Mouse (Mus musculus) forebrain, embryonic 15.5 days (tissue): ENCODE data around the gene Wdr72. TPM values are rescaled to one million over a fixed set of nuclear protein-coding genes. Genes with fewer than 3 reads are reported as not detected.

Experiments used
- ATAC-seq: fragments of 200-750 bp; cut with Nextera tagmentation; replicated peaks from 2 replicates; pipeline ENCODE4 v1.8.0; 2017; ENCODE audit warnings: mild to moderate bottlenecking, moderate TSS enrichment, moderate library complexity
- H3K27ac ChIP-seq: fragments of 300-500 bp; sonication (generic); replicated peaks from 2 replicates; pipeline ENCODE4 v1.5.1; 2015; ENCODE audit warnings: mild to moderate bottlenecking, inconsistent platforms
- H3K27me3 ChIP-seq: fragments of 300-500 bp; sonication (generic); 2 replicates; pipeline ENCODE4 v1.6.1; 2015; ENCODE audit warnings: inconsistent platforms
- H3K36me3 ChIP-seq: fragments of 300-500 bp; sonication (generic); 2 replicates; pipeline ENCODE4 v1.6.1; 2015; ENCODE audit warnings: mild to moderate bottlenecking, inconsistent platforms
- H3K4me1 ChIP-seq: fragments of 300-500 bp; sonication (generic); 2 replicates; pipeline ENCODE4 v1.6.1; 2015; ENCODE audit warnings: inconsistent platforms
- H3K4me2 ChIP-seq: fragments of 300-500 bp; sonication (generic); replicated peaks from 2 replicates; pipeline ENCODE4 v1.6.1; 2015; ENCODE audit warnings: mild to moderate bottlenecking, inconsistent platforms
- H3K4me3 ChIP-seq: fragments of 300-500 bp; sonication (generic); 2 replicates; pipeline ENCODE4 v1.5.1; 2015; ENCODE audit warnings: mild to moderate bottlenecking, inconsistent platforms
- H3K9ac ChIP-seq: fragments of 300-500 bp; sonication (generic); replicated peaks from 2 replicates; pipeline ENCODE4 v1.6.1; 2015; ENCODE audit warnings: mild to moderate bottlenecking, inconsistent platforms
- H3K9me3 ChIP-seq: fragments of 300-500 bp; sonication (generic); 2 replicates; pipeline ENCODE4 v1.6.1; 2016; ENCODE audit warnings: inconsistent platforms
- WGBS: fragments of 180-500 bp; shearing (Covaris S2); methylation state at CpG from one replicate; pipeline ENCODE4 v1.1.7; 2015; ENCODE audit warnings: mixed read lengths; 5-methylcytosine and 5-hydroxymethylcytosine counted together
- polyA plus RNA-seq: library from polyadenylated mRNA; unstranded; fragments of >200 nt; fragmentation: Nextera tagmentation; extraction: Ambion mirVana; gene quantifications from 2 replicates; pipeline ENCODE4 v1.2.1, GENCODE M21; 2015

The Wdr72 gene
- polyA plus RNA-seq, 1 experiment from 2014 or later, result 0.11 TPM

DNA sequence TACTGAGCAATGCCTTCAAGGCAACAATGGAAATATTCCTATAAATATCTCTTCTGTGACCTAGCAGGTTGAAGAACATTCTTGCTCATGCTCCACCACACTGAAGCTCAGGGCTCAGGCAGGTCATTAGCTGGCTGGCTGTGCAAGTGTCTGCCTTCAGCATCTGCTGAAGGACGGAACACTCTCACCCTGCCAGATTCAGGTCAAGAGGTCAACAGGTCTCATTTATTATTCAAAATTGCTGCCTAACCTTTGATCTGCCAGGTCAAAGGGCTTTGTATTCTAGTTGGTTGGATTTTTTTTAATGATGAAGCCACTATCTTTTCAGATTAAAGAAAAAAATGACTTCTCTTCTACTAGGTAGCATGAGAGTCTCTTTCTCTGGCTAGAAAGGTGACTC is 139.3 kb downstream of the Wdr72 start:
- H3K9ac ChIP-seq, result no peak overlapping the region
- H3K4me1 ChIP-seq, result 0 out of 2 replicates have a peak, but pooled peaks cover 2% of the 10 kb centered on the region
- no peak overlapping the region for H3K4me3 ChIP-seq
- H3K27me3 ChIP-seq, result no peaks in the 10 kb centered on the region
- no peak overlapping the region for H3K4me2 ChIP-seq
- 41% methylated on average over 1 of the region's 1 CpGs for WGBS
- no peak for ATAC-seq
- no peaks in the 10 kb centered on the region for H3K9me3 ChIP-seq
- no peak overlapping the region for H3K27ac ChIP-seq
- H3K36me3 ChIP-seq, result no peaks in the 10 kb centered on the region

DNA sequence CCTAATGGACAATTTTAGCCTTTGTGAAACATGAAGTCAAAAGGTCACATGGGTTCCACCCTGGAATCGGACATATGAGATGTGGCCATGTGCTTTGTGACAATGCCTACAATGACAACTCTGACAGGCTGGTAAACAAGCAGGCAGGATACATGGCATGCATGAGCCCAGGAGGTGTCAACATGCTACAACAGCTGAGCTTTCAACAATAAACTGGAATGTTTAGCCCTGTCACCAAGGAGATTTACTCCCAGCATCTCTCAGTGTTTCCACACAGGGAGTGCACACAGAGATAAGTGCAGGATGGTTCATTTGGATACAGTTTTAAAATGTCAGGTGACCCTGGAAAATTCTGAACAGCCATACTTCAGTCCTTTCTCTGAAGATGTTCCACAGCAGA is 140.4 kb downstream of the Wdr72 start:
- no peak overlapping the region for H3K27ac ChIP-seq
- no peaks in the 10 kb centered on the region for H3K9me3 ChIP-seq
- no peak overlapping the region for H3K9ac ChIP-seq
- H3K4me3 ChIP-seq, result no peak overlapping the region
- no peak for ATAC-seq
- 0 out of 2 replicates have a peak, but pooled peaks cover 2% of the 10 kb centered on the region for H3K4me1 ChIP-seq
- WGBS, result 50% methylated on average over 1 of the region's 1 CpGs
- H3K27me3 ChIP-seq, result no peaks in the 10 kb centered on the region
- H3K36me3 ChIP-seq, result no peaks in the 10 kb centered on the region
- H3K4me2 ChIP-seq, result no peak overlapping the region

DNA sequence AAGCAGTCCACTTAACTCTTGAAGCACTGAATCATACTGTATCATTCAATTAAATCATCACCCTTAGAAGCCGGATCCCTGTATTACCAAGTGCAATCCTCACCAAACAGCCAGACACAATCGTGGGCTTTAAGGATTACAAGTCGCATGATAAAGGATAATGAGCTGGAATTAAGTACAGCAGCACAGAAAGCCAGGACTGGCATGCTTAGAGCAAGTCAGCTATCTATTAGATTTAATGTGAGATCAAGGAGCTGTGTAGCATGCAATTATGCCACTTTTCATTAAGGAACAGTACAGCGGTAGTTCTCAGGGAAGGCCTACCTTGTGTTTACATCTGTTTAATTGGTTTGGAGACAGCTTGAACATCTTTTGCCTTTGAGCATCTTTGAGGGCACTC is 148.2 kb downstream of the Wdr72 start:
- Histone ChIP-seq H3K9ac (no peak overlapping the region), H3K4me2 (no peak overlapping the region), H3K27me3 (no peaks in the 10 kb centered on the region), H3K27ac (no peak overlapping the region), H3K4me3 (no peak overlapping the region), H3K4me1 (no peaks in the 10 kb centered on the region), H3K36me3 (no peaks in the 10 kb centered on the region), H3K9me3 (no peaks in the 10 kb centered on the region)
- no peak for ATAC-seq
- 19% methylated on average over 4 of the region's 4 CpGs for whole genome bisulfite sequencing

DNA sequence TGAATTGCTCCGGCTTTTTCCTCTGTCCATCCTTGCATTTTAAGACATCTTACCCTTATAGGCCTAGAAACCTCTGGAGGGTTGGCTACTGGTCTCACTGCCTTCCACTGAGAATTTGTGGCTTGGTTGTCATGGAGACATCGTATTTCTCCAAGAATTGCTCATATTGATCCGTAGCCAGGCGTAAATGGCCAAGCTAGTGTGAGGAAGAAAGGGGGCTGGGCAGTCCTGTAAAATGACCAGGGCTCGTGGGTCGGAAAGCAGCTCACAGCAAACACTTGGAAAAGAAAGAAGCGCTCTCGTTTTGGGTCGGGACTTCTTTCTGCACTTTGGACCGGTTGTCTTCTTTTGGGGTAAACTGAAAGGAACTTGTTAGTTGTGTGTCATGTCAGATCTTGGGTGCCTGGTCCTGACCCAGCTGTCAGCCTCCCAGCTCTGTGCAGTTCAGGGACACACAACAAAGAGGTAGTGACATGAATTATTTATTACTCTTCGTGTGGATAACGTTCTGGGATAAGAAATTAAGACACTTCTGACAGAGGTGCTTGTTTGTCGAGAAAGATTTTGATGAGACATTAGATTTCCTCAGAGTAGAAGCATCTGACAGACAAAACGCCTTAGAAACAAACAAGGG is 167.7 kb downstream of the Wdr72 start:
- no peak for ATAC-seq
- Histone ChIP-seq H3K4me2 (0 out of 2 replicates have a peak overlapping the region, but pooled peaks have one; percentile 5), H3K4me1 (peaks cover 21% of the 10 kb centered on the region), H3K36me3 (no peaks in the 10 kb centered on the region), H3K27ac (no peak overlapping the region), H3K4me3 (no peak overlapping the region), H3K9me3 (no peaks in the 10 kb centered on the region), H3K27me3 (no peaks in the 10 kb centered on the region), H3K9ac (no peak overlapping the region)
- WGBS, result 30% methylated on average over 14 of the region's 14 CpGs

DNA sequence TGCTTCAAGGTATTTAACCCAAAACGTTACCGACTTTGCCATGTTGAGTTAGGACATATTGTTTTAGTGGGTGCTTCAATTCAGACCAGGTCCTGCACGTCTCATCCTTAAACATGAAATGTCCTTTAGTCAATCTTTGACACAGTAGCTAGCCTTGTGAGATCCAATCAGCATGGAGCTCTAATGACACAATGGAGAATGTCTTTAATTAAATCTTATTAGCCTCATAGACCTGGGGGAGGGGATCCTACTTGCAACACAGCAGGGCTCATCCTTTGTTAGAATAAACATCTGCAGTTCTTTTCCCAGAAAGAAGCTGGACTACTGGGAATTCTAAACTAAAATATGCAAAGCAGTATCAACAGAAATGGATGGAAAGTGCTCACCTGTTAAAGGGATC is 171.9 kb downstream of the Wdr72 start:
- no peak overlapping the region for H3K9ac ChIP-seq
- H3K4me2 ChIP-seq, result no peak overlapping the region
- no peaks in the 10 kb centered on the region for H3K27me3 ChIP-seq
- peaks cover 10% of the 10 kb centered on the region for H3K4me1 ChIP-seq
- no peak for ATAC-seq
- no peaks in the 10 kb centered on the region for H3K9me3 ChIP-seq
- no peaks in the 10 kb centered on the region for H3K36me3 ChIP-seq
- H3K27ac ChIP-seq, result no peak overlapping the region
- WGBS, result 9% methylated on average over 3 of the region's 3 CpGs
- H3K4me3 ChIP-seq, result no peak overlapping the region

DNA sequence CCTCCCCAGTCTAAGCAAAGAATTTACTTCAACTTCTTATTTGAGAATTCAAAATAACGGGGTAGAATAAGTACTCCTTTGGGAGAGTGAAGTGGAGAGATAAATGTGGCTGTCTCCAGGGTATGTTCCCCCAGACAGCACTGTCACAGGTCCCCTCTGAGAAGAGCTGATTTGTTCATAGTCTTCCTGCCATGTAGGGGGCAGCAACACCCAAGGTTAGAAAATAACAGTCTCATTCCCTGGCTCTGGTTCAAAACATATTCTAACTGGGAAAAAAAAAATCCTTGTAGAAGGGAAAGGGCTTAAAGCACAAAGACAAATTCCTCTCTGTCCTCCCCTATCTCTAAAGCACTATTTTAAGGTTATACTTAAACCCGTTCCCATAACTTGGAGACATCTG is 176.1 kb downstream of the Wdr72 start:
- Histone ChIP-seq H3K27ac (no peak overlapping the region), H3K4me1 (no peaks in the 10 kb centered on the region), H3K36me3 (no peaks in the 10 kb centered on the region), H3K9ac (no peak overlapping the region), H3K9me3 (no peaks in the 10 kb centered on the region), H3K4me3 (no peak overlapping the region), H3K27me3 (no peaks in the 10 kb centered on the region), H3K4me2 (no peak overlapping the region)
- ATAC-seq, result no peak
- 69% methylated on average over 2 of the region's 2 CpGs for WGBS

DNA sequence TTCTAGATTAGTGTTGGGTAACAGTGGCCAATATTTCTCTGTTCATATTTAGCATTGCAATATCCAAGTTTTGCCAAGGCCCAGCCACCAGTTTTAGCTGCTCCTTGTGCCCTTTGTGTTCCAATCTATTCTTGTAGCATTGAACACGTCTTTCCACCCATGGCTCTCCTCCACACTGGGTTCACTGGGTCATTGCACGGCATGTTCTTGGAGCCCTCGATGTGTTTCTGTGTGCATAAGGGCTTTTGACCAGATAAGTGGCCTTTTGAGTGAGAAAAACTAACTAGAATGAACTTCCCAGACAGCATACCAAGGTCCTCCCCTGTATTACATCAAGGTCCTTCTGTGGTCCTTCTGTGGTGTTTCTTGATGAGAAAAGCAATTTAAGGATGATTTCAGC is 184.3 kb downstream of the Wdr72 start:
- no peaks in the 10 kb centered on the region for H3K27me3 ChIP-seq
- no peaks in the 10 kb centered on the region for H3K36me3 ChIP-seq
- WGBS, result 79% methylated on average over 3 of the region's 3 CpGs
- H3K9ac ChIP-seq, result no peak overlapping the region
- no peak for ATAC-seq
- H3K4me1 ChIP-seq, result no peaks in the 10 kb centered on the region
- H3K9me3 ChIP-seq, result no peaks in the 10 kb centered on the region
- no peak overlapping the region for H3K4me2 ChIP-seq
- no peak overlapping the region for H3K27ac ChIP-seq
- no peak overlapping the region for H3K4me3 ChIP-seq

DNA sequence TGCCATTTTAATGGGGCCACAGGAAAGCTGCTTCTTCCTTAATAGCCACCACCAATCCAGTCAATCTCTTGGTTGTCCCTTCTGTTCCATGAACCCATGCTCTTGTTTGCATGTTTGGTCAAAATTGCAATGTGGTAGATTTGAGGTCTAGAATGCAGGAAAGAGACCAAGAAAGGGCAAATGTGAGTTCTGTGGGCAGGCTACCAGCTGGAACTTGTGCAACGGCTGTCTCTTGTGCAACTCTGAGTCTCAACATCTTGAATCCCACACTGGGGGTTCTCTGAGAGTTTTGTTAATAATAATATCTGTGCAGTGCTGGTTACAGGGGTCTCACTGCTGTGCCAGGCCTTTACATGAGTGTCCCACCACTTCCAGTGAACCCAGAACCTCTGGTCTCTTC is 208.6 kb downstream of the Wdr72 start:
- no peaks in the 10 kb centered on the region for H3K4me1 ChIP-seq
- H3K4me2 ChIP-seq, result no peak overlapping the region
- H3K9ac ChIP-seq, result no peak overlapping the region
- H3K27me3 ChIP-seq, result no peaks in the 10 kb centered on the region
- H3K27ac ChIP-seq, result no peak overlapping the region
- ATAC-seq, result no peak
- H3K4me3 ChIP-seq, result no peak overlapping the region
- no peaks in the 10 kb centered on the region for H3K36me3 ChIP-seq
- H3K9me3 ChIP-seq, result no peaks in the 10 kb centered on the region
- 82% methylated on average over 1 of the region's 1 CpGs for WGBS

DNA sequence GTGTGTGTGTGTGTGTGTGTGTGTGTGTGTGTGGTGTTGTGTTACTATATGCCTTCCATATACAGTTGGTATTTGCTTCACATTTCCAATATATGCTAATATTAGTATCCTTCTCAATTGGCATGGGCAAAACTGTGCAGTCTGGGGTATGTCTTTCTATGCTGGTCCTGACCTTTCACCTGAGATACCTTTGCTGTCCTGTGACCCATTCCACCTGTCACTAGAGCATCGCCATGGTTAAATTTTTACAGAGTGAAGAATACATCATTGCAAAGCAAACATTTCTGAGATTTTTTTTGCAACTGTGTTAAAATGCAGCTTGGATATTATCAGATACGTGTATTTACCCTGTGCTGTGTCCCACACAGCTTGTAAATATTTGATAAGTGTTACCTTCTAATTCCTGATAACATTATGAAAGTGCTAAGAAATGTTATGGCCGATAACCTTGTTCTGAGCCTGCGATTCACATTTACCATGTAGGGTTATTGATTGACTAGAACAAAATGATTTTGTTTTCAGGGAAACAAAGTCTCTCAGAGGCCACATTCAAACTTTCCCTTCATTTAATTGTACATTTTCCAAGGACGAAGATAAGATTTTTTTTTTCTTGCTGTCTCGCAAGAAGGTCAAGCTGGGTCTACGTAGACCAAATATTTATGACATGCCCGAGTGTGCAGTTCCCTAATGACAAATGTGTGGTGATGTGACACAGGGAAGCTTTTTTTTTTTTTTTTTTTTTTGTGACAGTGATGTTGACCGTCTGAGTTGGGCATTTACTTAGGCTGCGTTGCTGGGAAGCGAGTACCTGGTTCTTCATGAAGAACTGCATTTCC is 214.2 kb downstream of the Wdr72 start:
- 56% methylated on average over 11 of the region's 11 CpGs for WGBS
- Histone ChIP-seq H3K27ac (no peak overlapping the region), H3K36me3 (no peaks in the 10 kb centered on the region), H3K4me3 (no peak overlapping the region), H3K9ac (no peak overlapping the region), H3K4me2 (no peak overlapping the region), H3K4me1 (no peaks in the 10 kb centered on the region), H3K9me3 (no peaks in the 10 kb centered on the region), H3K27me3 (no peaks in the 10 kb centered on the region)
- no peak for ATAC-seq

DNA sequence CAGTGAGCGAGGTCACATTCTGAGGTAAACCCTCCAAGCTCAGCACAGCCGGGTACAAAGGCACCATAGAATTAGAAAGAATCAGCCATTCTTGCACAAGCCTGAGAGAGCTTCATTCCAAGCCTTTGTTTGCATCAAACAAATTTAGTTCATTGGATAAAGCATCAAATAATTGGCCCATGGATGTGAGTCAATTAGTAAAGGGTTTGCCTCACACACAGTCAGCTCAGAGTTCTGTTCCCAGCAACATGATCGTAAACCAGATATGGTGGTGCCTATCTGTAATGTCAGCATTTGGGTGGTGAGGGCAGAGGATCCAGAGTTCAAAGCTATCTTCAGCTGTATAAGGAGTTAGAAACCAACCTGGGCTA is 214.8 kb downstream of the Wdr72 start:
- Histone ChIP-seq H3K27ac (no peak overlapping the region), H3K27me3 (no peaks in the 10 kb centered on the region), H3K4me2 (no peak overlapping the region), H3K9ac (no peak overlapping the region), H3K9me3 (no peaks in the 10 kb centered on the region), H3K36me3 (no peaks in the 10 kb centered on the region), H3K4me1 (no peaks in the 10 kb centered on the region), H3K4me3 (no peak overlapping the region)
- ATAC-seq, result no peak
- WGBS, result 9% methylated on average over 3 of the region's 3 CpGs

DNA sequence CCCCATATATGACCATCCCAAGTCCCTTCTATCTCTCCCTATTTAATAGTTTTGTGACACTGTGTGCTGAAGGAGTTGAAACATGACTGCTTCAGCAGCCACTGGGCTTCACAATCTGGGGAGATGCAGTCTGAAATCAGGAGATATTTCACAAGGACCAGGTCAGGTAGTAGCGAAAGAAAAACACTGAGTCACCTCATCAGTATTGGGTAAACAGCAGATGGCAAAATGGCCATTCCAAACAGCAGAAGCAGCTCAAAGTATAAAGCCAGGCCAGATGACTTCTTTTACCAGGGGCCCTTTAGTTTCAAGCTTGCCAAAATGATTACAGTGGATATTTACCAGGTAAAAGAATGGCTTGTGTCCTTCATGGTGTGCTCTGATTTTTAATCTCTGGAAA is 215.8 kb downstream of the Wdr72 start:
- Histone ChIP-seq H3K9ac (no peak overlapping the region), H3K27me3 (no peaks in the 10 kb centered on the region), H3K27ac (no peak overlapping the region), H3K4me1 (peaks cover 3% of the 10 kb centered on the region), H3K4me3 (no peak overlapping the region), H3K9me3 (no peaks in the 10 kb centered on the region), H3K36me3 (no peaks in the 10 kb centered on the region), H3K4me2 (no peak overlapping the region)
- WGBS, result 83% methylated on average over 1 of the region's 1 CpGs
- no peak for ATAC-seq

DNA sequence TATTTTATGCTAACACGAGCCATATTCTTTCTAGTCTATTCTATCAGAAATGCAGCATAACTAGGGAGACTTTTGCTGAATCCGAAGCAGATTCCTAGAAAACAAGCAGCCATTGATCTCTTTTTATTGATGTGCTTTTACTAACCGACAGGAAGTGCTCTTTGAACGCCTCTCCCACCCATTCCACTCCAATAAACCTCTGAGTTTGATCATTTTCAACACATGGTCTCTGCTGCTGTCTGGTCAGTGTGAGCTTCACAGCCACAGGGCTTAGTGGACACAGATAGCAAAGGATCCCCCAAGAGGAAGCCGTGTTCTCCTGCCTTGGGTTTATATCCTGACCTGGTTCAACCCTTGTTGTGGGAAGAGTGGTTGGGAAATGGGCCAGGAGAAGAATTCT is 218.7 kb downstream of the Wdr72 start:
- no peak overlapping the region for H3K27ac ChIP-seq
- H3K4me2 ChIP-seq, result no peak overlapping the region
- no peaks in the 10 kb centered on the region for H3K27me3 ChIP-seq
- no peaks in the 10 kb centered on the region for H3K36me3 ChIP-seq
- H3K9ac ChIP-seq, result no peak overlapping the region
- no peaks in the 10 kb centered on the region for H3K9me3 ChIP-seq
- peaks cover 6% of the 10 kb centered on the region for H3K4me1 ChIP-seq
- H3K4me3 ChIP-seq, result no peak overlapping the region
- WGBS, result 83% methylated on average over 5 of the region's 5 CpGs
- ATAC-seq, result no peak
